Mouse (Mus musculus): Measurements from ENCODE around the gene Frmd5. TPM values are rescaled to one million over a fixed set of nuclear protein-coding genes. Genes with fewer than 3 reads are reported as not detected.

Frmd5 gene
- polyA plus RNA-seq, 1 experiment = 0.44 TPM

- H3K79me2 ChIP-seq (ENCODE audit: control insufficient read depth, insufficient read depth) = peaks cover 31% of the 10 kb centered on the region
- H3K36me3 ChIP-seq (ENCODE audit: control insufficient read depth, insufficient read depth) = no peaks in the 10 kb centered on the region
- H3K4me2 ChIP-seq (ENCODE audit: low read depth) = no peak overlapping the region
- no peaks in the 10 kb centered on the region for H3K27me3 ChIP-seq (ENCODE audit: control insufficient read depth, insufficient read depth, insufficient read length)
- no peak for TF ChIP-seq POLR2AphosphoS2 (IDR thresholded peaks at IDR 0.05; ENCODE audit: insufficient read length, low read depth)
- no peak for TF ChIP-seq USF1 (IDR thresholded peaks at IDR 0.05; ENCODE audit: low read depth)
- TF ChIP-seq E2F4 (IDR thresholded peaks at IDR 0.05; ENCODE audit: insufficient read depth) = no peak
- TF ChIP-seq SRF (IDR thresholded peaks at IDR 0.05; ENCODE audit: control insufficient read depth, insufficient read length, low read depth) = no peak
- no peak for TF ChIP-seq TCF3 (IDR thresholded peaks at IDR 0.05; ENCODE audit: insufficient read length, low read depth)
- TF ChIP-seq MYOD1 (IDR thresholded peaks at IDR 0.05; ENCODE audit: control insufficient read depth in 1 of 3, insufficient read length in 2 of 3, low read depth in 2 of 3) = no peak
- TF ChIP-seq TCF12 (IDR thresholded peaks at IDR 0.05; ENCODE audit: insufficient read depth, poor library complexity, severe bottlenecking) = no peak
- no peak for TF ChIP-seq REST (IDR thresholded peaks at IDR 0.05; ENCODE audit: insufficient read depth, insufficient read length)
- no peak for TF ChIP-seq MAX (IDR thresholded peaks at IDR 0.05; ENCODE audit: low read depth)
- no peak for TF ChIP-seq MYOG (IDR thresholded peaks at IDR 0.05; ENCODE audit: control insufficient read depth in 1 of 3, insufficient read depth in 1 of 3, insufficient read length in 2 of 3, low read depth in 2 of 3)
- no peak for TF ChIP-seq CEBPB (IDR thresholded peaks at IDR 0.05; ENCODE audit: insufficient read depth, poor library complexity, severe bottlenecking)
- no peak for TF ChIP-seq POLR2A (IDR thresholded peaks at IDR 0.05; ENCODE audit: insufficient read length, low read depth)
- no peak overlapping the region for H3ac ChIP-seq (ENCODE audit: control insufficient read depth, insufficient read length)
- H3K4me3 ChIP-seq = no peak overlapping the region
Measured at GRCm38 (mm10) chr2:121511401-121511800, 295.5 kb downstream of the Frmd5 start.

GRCm38 (mm10) chr2:121509584-121509983, 297.3 kb downstream of the Frmd5 start:
- Histone ChIP-seq H3K27me3 (ENCODE audit: control insufficient read depth, insufficient read depth, insufficient read length) (no peaks in the 10 kb centered on the region), H3ac (ENCODE audit: control insufficient read depth, insufficient read length) (no peak overlapping the region), H3K4me3 (peak overlapping the region; percentile 24), H3K36me3 (ENCODE audit: control insufficient read depth, insufficient read depth) (no peaks in the 10 kb centered on the region), H3K4me2 (ENCODE audit: low read depth) (peak overlapping the region; percentile 78), H3K79me2 (ENCODE audit: control insufficient read depth, insufficient read depth) (peaks cover 31% of the 10 kb centered on the region)
- no peak for TF ChIP-seq POLR2AphosphoS2 (IDR thresholded peaks at IDR 0.05; ENCODE audit: insufficient read length, low read depth)
- TF ChIP-seq MYOD1 (IDR thresholded peaks at IDR 0.05; ENCODE audit: control insufficient read depth in 1 of 3, insufficient read length in 2 of 3, low read depth in 2 of 3) = no peak
- no peak for TF ChIP-seq TCF3 (IDR thresholded peaks at IDR 0.05; ENCODE audit: insufficient read length, low read depth)
- TF ChIP-seq E2F4 (IDR thresholded peaks at IDR 0.05; ENCODE audit: insufficient read depth) = no peak
- no peak for TF ChIP-seq MAX (IDR thresholded peaks at IDR 0.05; ENCODE audit: low read depth)
- TF ChIP-seq SRF (IDR thresholded peaks at IDR 0.05; ENCODE audit: control insufficient read depth, insufficient read length, low read depth) = no peak
- TF ChIP-seq CEBPB (IDR thresholded peaks at IDR 0.05; ENCODE audit: insufficient read depth, poor library complexity, severe bottlenecking) = no peak
- no peak for TF ChIP-seq USF1 (IDR thresholded peaks at IDR 0.05; ENCODE audit: low read depth)
- no peak for TF ChIP-seq POLR2A (IDR thresholded peaks at IDR 0.05; ENCODE audit: insufficient read length, low read depth)
- TF ChIP-seq REST (IDR thresholded peaks at IDR 0.05; ENCODE audit: insufficient read depth, insufficient read length) = no peak
- TF ChIP-seq TCF12 (IDR thresholded peaks at IDR 0.05; ENCODE audit: insufficient read depth, poor library complexity, severe bottlenecking) = no peak
- TF ChIP-seq MYOG (IDR thresholded peaks at IDR 0.05; ENCODE audit: control insufficient read depth in 1 of 3, insufficient read depth in 1 of 3, insufficient read length in 2 of 3, low read depth in 2 of 3) = no peak

- Histone ChIP-seq H3K4me2 (ENCODE audit: low read depth) (peak overlapping the region; percentile 83), H3K4me3 (peak overlapping the region; percentile 69), H3K36me3 (ENCODE audit: control insufficient read depth, insufficient read depth) (no peaks in the 10 kb centered on the region), H3K79me2 (ENCODE audit: control insufficient read depth, insufficient read depth) (peaks cover 31% of the 10 kb centered on the region), H3ac (ENCODE audit: control insufficient read depth, insufficient read length) (no peak overlapping the region), H3K27me3 (ENCODE audit: control insufficient read depth, insufficient read depth, insufficient read length) (no peaks in the 10 kb centered on the region)
- TF ChIP-seq POLR2A (IDR thresholded peaks at IDR 0.05; ENCODE audit: insufficient read length, low read depth) = no peak
Measured at GRCm38 (mm10) chr2:121507951-121508330, 298.9 kb downstream of the Frmd5 start.

GRCm38 (mm10) chr2:121507173-121507950, 299.5 kb downstream of the Frmd5 start:
- no peaks in the 10 kb centered on the region for H3K27me3 ChIP-seq (ENCODE audit: control insufficient read depth, insufficient read depth, insufficient read length)
- H3K36me3 ChIP-seq (ENCODE audit: control insufficient read depth, insufficient read depth) = no peaks in the 10 kb centered on the region
- TF ChIP-seq REST (IDR thresholded peaks at IDR 0.05; ENCODE audit: insufficient read depth, insufficient read length) (no peak), TCF12 (IDR thresholded peaks at IDR 0.05; ENCODE audit: insufficient read depth, poor library complexity, severe bottlenecking) (no peak), POLR2AphosphoS2 (IDR thresholded peaks at IDR 0.05; ENCODE audit: insufficient read length, low read depth) (no peak), MAX (IDR thresholded peaks at IDR 0.05; ENCODE audit: low read depth) (no peak), TCF3 (IDR thresholded peaks at IDR 0.05; ENCODE audit: insufficient read length, low read depth) (no peak), USF1 (IDR thresholded peaks at IDR 0.05; ENCODE audit: low read depth) (no peak), POLR2A (IDR thresholded peaks at IDR 0.05; ENCODE audit: insufficient read length, low read depth) (no peak)
- peaks cover 31% of the 10 kb centered on the region for H3K79me2 ChIP-seq (ENCODE audit: control insufficient read depth, insufficient read depth)
- H3K4me3 ChIP-seq = peak overlapping the region; percentile 69
- H3K4me2 ChIP-seq (ENCODE audit: low read depth) = peak overlapping the region; percentile 83
- no peak overlapping the region for H3ac ChIP-seq (ENCODE audit: control insufficient read depth, insufficient read length)
